Mouse (Mus musculus): ENCODE measurements around the gene Faap100.

GRCm38 (mm10) chr11:120378031-120378610 is 443 bp downstream of the Faap100 start:
- TF ChIP-seq CTCF (IDR thresholded peaks at IDR 0.05; ENCODE audit: low read depth): no peak
- TF ChIP-seq EP300 (optimal IDR thresholded peaks at IDR 0.05): no peak

Measured in stomach, postnatal 0 days (tissue).